Mouse (Mus musculus): ENCODE measurements around the gene Gm3417.
"Not testable (repeated sequence)": the region's sequence is repeated elsewhere in the genome, so short reads cannot be mapped to it uniquely, and the experiment has no call there.

- TF ChIP-seq POLR2A (IDR thresholded peaks at IDR 0.05; ENCODE audit: control insufficient read depth, low read depth, low read length); CTCF (IDR thresholded peaks at IDR 0.05; ENCODE audit: control insufficient read depth, insufficient read depth, insufficient replicate concordance, low read depth, low read length): not testable (repeated sequence)
Measured at GRCm38 (mm10) chr17:14978362-14979038, at the start of gene Gm3417, which contains the start of gene 9030025P20Rik.

Data from testis, adult 2 months (tissue).